10 mouse cellular contexts compared by ENCODE assay signal in the genomic region with DNA sequence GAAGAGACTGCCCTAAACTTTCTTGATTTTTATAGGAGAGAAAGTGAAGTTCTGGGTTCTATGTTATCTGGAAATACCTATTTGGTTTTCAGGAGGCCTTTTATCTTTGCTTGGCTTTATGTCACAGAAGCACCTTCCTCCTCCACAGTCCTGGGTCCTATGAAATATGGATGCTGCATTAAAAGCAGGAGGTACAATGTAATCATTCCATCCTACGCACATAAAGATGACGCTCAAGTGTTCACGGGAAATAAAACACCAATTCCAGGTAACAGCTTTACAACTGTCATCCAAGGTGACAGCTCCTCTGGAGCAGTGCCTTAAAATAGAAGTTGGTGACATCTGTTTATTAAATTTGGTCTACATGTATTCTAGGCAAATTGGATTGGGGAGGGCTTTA.
"Had no signal": no experiment of that assay in that cellular context is flagged by ENCODE, and none has a peak within 500 bp of the region (broad histone marks: within the 10 kb centered on the region; RNA-seq: fewer than 3 reads in every experiment).

No protein-coding gene starts in this region.

- H3K9ac ChIP-seq: limb, embryonic 13.5 days; liver, embryonic 14.5 days had no signal

- DNase-seq: kidney, adult 11 months; kidney, postnatal 10 days; kidney, postnatal 4 days; lung, adult 18-20 months; right cerebral cortex, postnatal 14 days; thymus, postnatal 4 days had no signal

- H3K36me3 ChIP-seq: limb, embryonic 13.5 days had no signal

- H3K4me2 ChIP-seq: limb, embryonic 13.5 days had no signal

- H3K4me3 ChIP-seq: layer of hippocampus, adult 2 months; limb, embryonic 13.5 days had no signal

- H3K27me3 ChIP-seq: limb, embryonic 13.5 days had no signal

- H3K27ac ChIP-seq: layer of hippocampus, adult 2 months; limb, embryonic 13.5 days; liver, embryonic 14.5 days; stomach, postnatal 0 days had no signal

- H3K9me3 ChIP-seq: limb, embryonic 13.5 days had no signal
